Mouse (Mus musculus) v-Abl transformed pro-B cells (cell line): ENCODE data around the gene Plxdc2.
"Not testable (repeated sequence)": the region's sequence is repeated elsewhere in the genome, so short reads cannot be mapped to it uniquely, and the experiment has no call there.

Experiments used
- in situ Hi-C, 2 experiments: fragments of 400-800 bp; cut with MboI; formaldehyde crosslinking; loops; one replicate each; pipeline ENCODE4 v1.15.1; 2025; ENCODE audit not compliant: unreplicated experiment in 2 of 2

Gene Plxdc2

DNA sequence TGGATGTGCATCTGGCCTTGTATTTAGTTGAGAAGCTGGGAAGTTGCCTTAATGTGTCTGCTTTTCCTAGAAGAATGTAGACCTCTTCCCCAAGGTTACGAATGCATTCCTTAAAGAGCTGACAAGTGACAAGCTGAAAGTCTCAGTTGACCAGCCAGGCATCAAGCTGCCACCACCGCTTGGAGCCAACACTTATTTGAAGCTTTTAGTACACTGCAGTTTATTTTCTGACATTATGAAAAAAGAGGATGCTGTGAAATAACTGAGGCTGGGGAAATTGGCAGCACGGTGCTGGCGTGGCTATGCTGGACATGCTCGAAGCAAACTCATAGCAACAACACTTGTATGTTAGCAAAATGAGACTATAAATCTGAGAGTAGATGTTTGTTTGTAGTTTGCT is 374.9 kb downstream of the Plxdc2 start:
- in situ Hi-C loops = no loop called here

DNA sequence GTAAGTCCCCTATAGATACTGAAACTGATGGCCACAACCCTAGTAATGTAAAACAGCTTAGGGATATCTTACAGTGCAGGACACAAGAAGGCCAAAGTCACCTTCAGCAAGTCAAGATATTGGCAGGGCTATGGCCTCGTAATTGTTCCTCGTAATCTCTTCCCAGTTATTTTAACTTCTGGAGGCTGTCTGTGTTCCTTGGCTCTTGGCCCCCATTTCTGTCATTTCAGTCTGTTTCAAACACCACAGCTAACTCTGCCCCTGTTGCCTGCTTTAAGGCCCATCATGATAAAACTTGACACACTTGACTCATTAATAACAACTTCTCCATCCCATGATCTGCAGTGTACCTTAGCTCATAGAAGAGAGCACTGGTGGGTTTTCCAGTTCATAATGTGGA is 378.3 kb downstream of the Plxdc2 start:
- in situ Hi-C loops = no loop called here

DNA sequence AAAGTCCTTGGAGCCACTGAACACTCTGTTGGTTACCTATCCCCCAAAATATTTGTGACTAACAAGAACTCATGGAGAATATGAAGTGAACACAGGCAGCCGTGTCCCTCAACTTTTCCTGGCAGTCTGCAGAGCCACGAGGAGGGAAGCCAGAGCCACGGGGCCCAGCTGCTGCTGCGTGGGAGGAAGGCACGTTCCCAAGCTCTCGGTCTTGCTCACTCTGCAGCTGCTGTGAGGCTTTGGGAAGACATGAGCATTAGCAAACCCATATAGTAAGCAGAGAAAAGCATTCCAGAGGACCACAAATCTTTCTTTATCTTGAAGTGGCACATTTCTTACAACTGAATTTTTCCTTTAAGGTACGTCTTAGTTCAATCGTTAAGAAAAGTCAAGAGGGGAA is 382.1 kb downstream of the Plxdc2 start:
- in situ Hi-C loops = no loop called here

DNA sequence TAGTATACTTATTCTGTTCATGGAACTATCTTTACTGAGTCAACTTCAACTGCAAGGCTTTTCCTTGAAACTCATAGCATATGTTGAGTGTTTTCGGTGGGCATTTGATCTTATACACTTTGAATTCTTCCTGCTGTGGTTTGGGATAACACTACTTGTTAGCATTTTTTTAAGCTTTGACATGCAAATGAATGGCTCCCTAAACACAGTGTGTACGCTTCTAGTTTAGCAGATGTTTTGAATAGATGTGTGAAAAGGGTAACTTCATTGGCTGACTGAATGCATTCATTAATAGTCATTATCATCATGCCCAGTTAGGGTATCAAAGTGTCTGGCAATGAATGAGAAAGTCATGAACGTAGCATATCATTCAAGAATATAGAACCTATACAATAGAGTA is 385.7 kb downstream of the Plxdc2 start:
- in situ Hi-C loops = no loop called here

DNA sequence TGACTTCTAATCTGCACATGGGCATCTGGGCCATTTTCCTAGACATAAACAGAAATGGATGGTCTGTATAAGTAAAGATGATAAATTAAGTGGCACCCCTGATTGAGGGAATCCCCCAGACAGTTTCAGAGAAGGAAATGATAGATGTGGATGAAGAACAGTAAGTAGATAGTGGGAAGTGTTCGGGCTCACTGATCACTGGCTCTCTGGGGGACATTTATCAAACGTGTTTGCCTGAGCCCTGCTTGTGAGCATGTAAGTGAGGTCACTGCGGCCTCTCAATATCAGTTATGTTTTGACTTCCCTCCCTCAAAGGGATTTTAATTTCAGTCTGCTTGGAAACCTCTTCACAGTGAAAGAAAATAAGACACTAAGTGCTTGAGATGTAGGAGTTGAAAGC is 387.5 kb downstream of the Plxdc2 start:
- in situ Hi-C loops = no loop called here

DNA sequence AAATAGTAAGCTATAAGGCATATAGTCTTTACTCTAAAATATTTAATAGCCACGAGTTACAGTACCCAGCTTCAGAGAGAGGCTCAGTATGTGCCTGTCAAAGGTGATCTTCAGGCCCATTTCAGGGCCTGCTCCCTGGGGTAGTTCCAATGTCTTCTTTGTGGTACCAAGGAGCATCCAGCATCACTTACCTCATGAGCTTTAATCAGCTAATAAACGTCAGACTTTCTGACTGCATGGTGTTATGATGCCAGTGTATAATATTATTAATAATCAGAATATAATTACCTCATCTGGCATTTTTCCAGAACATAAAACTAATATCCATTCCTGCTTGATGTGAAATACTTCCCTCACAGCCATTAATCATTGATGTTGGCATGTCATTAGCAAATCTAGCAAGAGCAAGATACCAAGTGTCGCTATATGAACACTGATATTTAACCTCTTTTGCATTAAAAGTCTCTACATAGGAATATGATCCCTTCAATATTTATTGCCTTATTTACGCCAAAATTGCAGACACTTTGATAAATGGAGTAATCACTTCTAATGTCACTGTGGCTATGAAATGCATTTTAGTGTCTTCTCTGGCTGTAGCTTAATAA is 393.3 kb downstream of the Plxdc2 start:
- in situ Hi-C loops = no loop called here

DNA sequence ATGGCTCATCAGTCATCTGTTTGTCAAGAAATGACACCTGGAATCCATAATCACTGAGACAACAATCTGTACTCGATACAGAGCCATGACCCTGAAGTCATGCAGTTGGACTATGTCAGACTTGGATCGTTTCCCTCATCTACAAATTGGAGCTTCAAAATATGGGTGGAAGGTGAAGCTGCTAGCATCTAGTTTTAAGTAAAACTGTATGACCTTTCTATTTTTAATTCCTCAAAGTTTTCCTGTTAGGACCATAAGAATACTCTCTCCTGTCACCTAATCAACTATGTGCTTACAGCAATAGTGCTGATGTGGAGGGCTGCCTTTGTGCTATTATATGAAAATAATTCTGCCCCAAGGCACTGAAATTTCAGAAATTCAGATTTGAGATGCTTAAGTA is 401.1 kb downstream of the Plxdc2 start:
- in situ Hi-C loops = no loop called here

DNA sequence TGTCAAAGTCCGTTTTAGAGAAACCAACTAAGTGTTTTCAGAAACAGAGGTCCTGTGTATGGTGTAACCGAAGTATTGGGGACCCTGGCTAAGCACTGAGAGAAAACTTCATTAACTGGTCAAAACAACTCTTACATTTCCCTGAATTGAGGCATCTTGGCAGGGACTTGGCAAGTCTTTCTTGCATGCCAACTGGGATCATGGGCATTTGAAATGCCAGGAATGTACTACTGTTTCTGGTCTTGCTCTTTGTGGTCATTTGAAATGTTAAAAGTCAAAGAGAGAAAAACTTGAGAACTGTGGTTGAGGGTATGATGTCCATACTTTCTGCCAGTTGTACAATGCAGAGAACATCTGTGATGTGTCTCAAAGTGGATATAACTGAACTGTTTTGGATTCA is 403.7 kb downstream of the Plxdc2 start:
- in situ Hi-C loops = no loop called here

DNA sequence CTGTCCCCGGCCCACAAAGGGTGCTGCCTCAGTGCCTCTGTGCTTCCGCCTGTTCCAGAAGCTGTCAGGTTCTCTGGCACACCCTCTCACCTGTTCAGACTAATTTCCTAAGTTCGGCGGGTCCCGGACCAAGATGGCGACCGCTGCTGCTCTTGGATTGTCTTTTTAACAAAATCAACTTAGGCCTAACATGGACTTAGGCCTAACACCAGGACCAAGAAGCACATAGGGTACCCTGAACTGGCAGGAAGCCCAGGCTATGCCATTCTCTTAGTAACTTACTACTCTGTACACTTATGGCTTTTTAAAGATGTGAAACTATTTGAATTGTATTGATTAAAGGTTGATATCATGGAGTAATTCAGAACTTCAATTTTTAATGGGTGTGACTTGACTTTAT is 413.0 kb downstream of the Plxdc2 start:
- in situ Hi-C loops = not testable (repeated sequence)

DNA sequence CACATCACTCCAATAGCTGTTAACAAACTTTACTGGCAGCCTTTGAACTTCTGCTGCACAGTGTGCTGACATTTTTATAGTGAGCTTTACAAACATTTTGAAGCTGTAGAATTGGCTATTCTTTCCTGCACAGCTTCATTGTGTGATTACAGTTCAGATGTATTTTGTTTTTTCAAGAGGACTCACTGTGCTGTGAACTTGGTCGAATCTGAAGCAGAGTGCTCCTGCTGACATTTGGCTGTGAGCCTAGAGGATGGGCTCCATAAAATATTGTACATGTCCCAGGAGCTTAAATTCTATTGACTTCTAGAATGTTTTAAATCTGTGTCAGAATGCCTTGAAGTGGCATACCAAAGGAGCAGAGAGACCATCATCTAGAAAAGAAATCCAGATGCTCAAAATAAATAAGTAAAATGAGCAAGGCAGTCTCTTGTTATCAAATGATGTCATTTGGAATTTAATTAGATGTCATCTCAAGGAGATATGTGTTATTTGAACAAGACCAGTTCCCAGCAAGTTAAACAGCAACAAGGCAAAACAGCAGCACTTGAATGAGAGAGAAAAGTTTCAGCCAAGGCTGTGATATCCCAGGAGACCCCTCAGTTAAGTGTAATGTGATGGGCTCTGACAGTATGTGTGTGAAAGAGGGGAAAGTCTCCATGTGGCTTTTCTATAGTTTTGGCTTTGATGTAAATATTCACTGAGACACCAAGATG is 417.5 kb downstream of the Plxdc2 start:
- in situ Hi-C loops = no loop called here

DNA sequence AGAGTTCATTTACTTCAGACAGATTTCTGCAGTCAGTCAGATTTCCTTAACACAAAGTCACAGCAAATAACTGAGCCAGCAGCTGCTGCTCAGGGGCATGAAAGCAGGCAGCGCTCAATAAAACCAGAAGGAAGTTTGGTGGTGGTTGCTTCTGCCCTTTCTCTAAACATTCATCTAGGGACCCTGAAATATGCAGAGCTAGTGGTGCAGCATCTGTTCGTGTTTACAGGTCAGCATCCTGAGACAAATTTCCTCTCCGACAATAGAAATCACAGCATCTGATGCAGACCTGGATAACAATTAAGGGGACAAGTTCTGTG is 418.0 kb downstream of the Plxdc2 start:
- in situ Hi-C loops = no loop called here

DNA sequence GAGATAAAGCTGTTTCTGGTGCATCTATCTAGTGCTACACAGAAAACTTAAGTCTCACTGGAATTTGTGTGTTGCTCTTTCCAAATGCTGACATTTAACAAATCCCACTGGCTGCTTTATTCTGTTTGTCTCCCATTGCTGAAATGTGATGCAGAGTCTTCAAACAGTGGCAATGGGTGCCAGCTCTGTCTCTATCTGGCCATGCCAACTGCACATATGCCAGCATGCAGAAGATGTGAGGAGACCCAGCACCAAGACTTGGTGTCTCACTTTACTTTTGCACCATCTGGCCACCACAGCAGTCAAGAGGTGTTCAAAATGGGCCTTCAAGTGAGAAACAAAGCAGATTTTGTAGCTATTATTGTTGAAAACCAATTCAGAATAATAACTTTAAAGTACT is 439.2 kb downstream of the Plxdc2 start:
- in situ Hi-C loops = no loop called here
